Mouse (Mus musculus): ENCODE measurements around the gene 9230102O04Rik. TPM values are rescaled to one million over a fixed set of nuclear protein-coding genes. Genes with fewer than 3 reads are reported as not detected.

Gene 9230102O04Rik
- total and polyA plus RNA-seq, 2 experiments from 2014 or later = not detected

DNA sequence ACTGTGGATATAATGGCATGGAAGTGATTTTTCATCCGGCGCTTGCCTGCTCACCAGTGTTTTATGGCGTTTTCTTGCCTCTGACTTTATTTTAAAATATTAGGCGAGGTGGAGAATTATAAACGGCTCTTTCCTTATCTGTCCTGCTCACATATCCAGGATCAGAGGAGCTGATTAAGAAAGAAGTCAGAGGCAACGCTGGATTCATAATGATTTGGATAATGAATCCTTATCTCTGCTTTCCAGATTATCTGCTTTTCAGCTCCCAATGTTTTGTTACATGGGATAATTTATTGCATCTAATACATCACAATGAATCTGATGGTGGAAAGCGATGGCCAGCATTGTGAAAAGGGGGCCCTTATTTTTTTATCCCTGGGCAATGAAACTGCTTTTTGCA lies 3.2 kb upstream of the 9230102O04Rik start:
- no peak overlapping the region for H3K9ac ChIP-seq
- no peak for TF ChIP-seq CTCF (IDR thresholded peaks at IDR 0.05; ENCODE audit: low read depth)
- 5% methylated on average over 7 of the region's 7 CpGs for WGBS
- H3K4me3 ChIP-seq (ENCODE audit: low read depth, low read length) = no peak overlapping the region
- H3K36me3 ChIP-seq (ENCODE audit: insufficient read depth) = no peaks in the 10 kb centered on the region
- no peak overlapping the region for H3K4me2 ChIP-seq (ENCODE audit: low read depth)
- no peak for ATAC-seq
- H3K27ac ChIP-seq (ENCODE audit: low read depth, low read length) = no peak overlapping the region
- no peaks in the 10 kb centered on the region for H3K9me3 ChIP-seq (ENCODE audit: low read length)
- peaks cover 91% of the 10 kb centered on the region for H3K27me3 ChIP-seq (ENCODE audit: insufficient read depth, low read length)
- no peaks in the 10 kb centered on the region for H3K4me1 ChIP-seq (ENCODE audit: insufficient read depth)
- peak; percentile 44 for DNase-seq

DNA sequence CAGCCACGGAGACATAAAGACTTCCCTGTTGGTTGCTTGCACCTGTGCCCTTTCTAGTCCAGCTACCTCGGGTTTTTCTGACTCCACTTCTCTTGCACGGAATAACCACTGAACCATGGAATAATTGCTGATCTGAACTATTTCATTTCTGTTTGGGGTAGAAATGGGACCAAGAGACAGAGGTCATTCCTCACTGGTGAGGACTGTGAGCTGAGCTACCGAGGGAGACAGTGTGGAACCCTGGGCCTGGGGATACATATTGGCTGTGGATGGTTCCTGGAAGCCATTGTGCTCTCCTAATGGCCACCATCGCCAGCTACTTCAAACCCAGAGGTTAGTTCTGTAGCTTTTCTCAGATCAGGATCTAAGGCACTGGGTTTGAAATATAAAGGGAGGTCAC lies 1.6 kb upstream of the 9230102O04Rik start:
- ATAC-seq (no peak), DNase-seq (no peak)
- Histone ChIP-seq H3K36me3 (ENCODE audit: insufficient read depth) (no peaks in the 10 kb centered on the region), H3K4me3 (ENCODE audit: low read depth, low read length) (no peak overlapping the region), H3K27ac (ENCODE audit: low read depth, low read length) (no peak overlapping the region), H3K4me2 (ENCODE audit: low read depth) (no peak overlapping the region), H3K9me3 (ENCODE audit: low read length) (no peaks in the 10 kb centered on the region), H3K9ac (no peak overlapping the region), H3K27me3 (ENCODE audit: insufficient read depth, low read length) (peaks cover 89% of the 10 kb centered on the region), H3K4me1 (ENCODE audit: insufficient read depth) (no peaks in the 10 kb centered on the region)
- under 1% methylated on average over 5 of the region's 5 CpGs for WGBS
- TF ChIP-seq CTCF (IDR thresholded peaks at IDR 0.05; ENCODE audit: low read depth) = no peak

GRCm38 (mm10) chr2:9890251-9890650 lies 911 bp upstream of the 9230102O04Rik start:
- ATAC-seq = no peak
- Histone ChIP-seq H3K4me2 (ENCODE audit: low read depth) (no peak overlapping the region), H3K36me3 (ENCODE audit: insufficient read depth) (no peaks in the 10 kb centered on the region), H3K9ac (no peak overlapping the region), H3K4me3 (ENCODE audit: low read depth, low read length) (no peak overlapping the region), H3K27ac (ENCODE audit: low read depth, low read length) (no peak overlapping the region), H3K4me1 (ENCODE audit: insufficient read depth) (no peaks in the 10 kb centered on the region), H3K9me3 (ENCODE audit: low read length) (no peaks in the 10 kb centered on the region), H3K27me3 (ENCODE audit: insufficient read depth, low read length) (peaks cover 89% of the 10 kb centered on the region)
- no peak for DNase-seq
- 4% methylated on average over 8 of the region's 8 CpGs for WGBS
- no peak for TF ChIP-seq CTCF (IDR thresholded peaks at IDR 0.05; ENCODE audit: low read depth)

- no peak for DNase-seq
- no peak for ATAC-seq
- Histone ChIP-seq H3K9me3 (ENCODE audit: low read length) (no peaks in the 10 kb centered on the region), H3K27ac (ENCODE audit: low read depth, low read length) (no peak within 1 kb of the TSS), H3K9ac (no peak within 1 kb of the TSS), H3K4me1 (ENCODE audit: insufficient read depth) (no peaks in the 10 kb centered on the region), H3K4me2 (ENCODE audit: low read depth) (no peak within 1 kb of the TSS), H3K4me3 (ENCODE audit: low read depth, low read length) (no peak within 1 kb of the TSS), H3K36me3 (ENCODE audit: insufficient read depth) (no peaks in the 10 kb centered on the region), H3K27me3 (ENCODE audit: insufficient read depth, low read length) (peaks cover 86% of the 10 kb centered on the region)
- 3% methylated on average over 23 of the region's 23 CpGs for WGBS
- no peak for TF ChIP-seq CTCF (IDR thresholded peaks at IDR 0.05; ENCODE audit: low read depth)
Observed at GRCm38 (mm10) chr2:9889651-9890183, 377 bp upstream of the 9230102O04Rik start, which contains the start of gene Gata3. Gata3 (minus strand) TSS chr2:9890034.

DNA sequence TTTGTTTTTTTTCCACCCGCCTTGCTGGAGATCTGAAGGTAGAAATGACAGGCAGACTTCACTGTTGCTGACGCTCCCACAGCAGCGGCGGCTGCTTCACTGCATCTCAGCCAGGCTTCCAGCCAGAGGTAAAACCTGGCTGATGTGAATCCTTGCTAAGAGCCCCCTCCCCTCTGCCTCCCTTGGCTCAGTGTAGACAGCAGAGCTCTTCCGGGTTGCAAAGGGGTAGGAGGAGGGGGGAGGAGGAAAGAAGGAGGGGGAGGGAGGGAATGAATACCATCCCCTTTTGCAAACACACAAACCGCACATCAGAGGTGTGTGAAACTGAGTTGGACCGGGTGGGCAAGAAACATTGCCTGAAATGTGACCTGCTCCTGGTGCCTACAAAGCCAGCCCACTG lies 1.7 kb downstream of the 9230102O04Rik start:
- peaks cover 70% of the 10 kb centered on the region for H3K27me3 ChIP-seq (ENCODE audit: insufficient read depth, low read length)
- no peaks in the 10 kb centered on the region for H3K4me1 ChIP-seq (ENCODE audit: insufficient read depth)
- H3K4me2 ChIP-seq (ENCODE audit: low read depth) = no peak overlapping the region
- no peak for TF ChIP-seq CTCF (IDR thresholded peaks at IDR 0.05; ENCODE audit: low read depth)
- H3K9ac ChIP-seq = no peak overlapping the region
- no peaks in the 10 kb centered on the region for H3K36me3 ChIP-seq (ENCODE audit: insufficient read depth)
- no peak overlapping the region for H3K27ac ChIP-seq (ENCODE audit: low read depth, low read length)
- DNase-seq (no peak), ATAC-seq (no peak)
- no peak overlapping the region for H3K4me3 ChIP-seq (ENCODE audit: low read depth, low read length)
- 1% methylated on average over 7 of the region's 7 CpGs for WGBS
- no peaks in the 10 kb centered on the region for H3K9me3 ChIP-seq (ENCODE audit: low read length)

- ATAC-seq (no peak), DNase-seq (peak; percentile 17)
- Histone ChIP-seq H3K27ac (ENCODE audit: low read depth, low read length) (no peak overlapping the region), H3K4me3 (ENCODE audit: low read depth, low read length) (no peak overlapping the region), H3K9me3 (ENCODE audit: low read length) (no peaks in the 10 kb centered on the region), H3K36me3 (ENCODE audit: insufficient read depth) (no peaks in the 10 kb centered on the region), H3K27me3 (ENCODE audit: insufficient read depth, low read length) (peaks cover 70% of the 10 kb centered on the region), H3K4me2 (ENCODE audit: low read depth) (no peak overlapping the region), H3K4me1 (ENCODE audit: insufficient read depth) (no peaks in the 10 kb centered on the region), H3K9ac (no peak overlapping the region)
- WGBS = 4% methylated on average over 7 of the region's 7 CpGs
- no peak for TF ChIP-seq CTCF (IDR thresholded peaks at IDR 0.05; ENCODE audit: low read depth)
Observed at GRCm38 (mm10) chr2:9886921-9887610, 2.3 kb downstream of the 9230102O04Rik start.

DNA sequence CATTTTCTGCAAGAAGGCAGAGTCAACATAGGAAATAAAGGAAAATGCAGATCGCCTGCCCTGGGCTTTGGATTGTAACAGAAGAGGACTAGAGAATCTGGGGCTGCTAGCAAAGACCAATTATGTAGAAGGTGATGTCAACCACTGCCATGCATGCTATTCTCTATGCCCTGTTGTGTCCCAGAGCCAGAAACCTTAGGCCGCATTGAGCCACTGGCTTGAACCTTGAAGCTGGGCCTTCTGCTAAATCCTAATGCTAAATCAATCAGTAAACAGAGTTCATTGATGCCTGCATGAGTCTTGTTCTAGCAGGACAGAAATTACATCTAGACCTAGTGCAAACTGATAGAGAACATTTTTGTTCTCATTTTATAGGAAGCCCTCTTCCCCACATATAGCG lies 3.3 kb downstream of the 9230102O04Rik start:
- Histone ChIP-seq H3K36me3 (ENCODE audit: insufficient read depth) (no peaks in the 10 kb centered on the region), H3K27me3 (ENCODE audit: insufficient read depth, low read length) (peaks cover 73% of the 10 kb centered on the region), H3K9ac (no peak overlapping the region), H3K27ac (ENCODE audit: low read depth, low read length) (no peak overlapping the region), H3K4me2 (ENCODE audit: low read depth) (no peak overlapping the region), H3K4me1 (ENCODE audit: insufficient read depth) (no peaks in the 10 kb centered on the region), H3K4me3 (ENCODE audit: low read depth, low read length) (no peak overlapping the region), H3K9me3 (ENCODE audit: low read length) (no peaks in the 10 kb centered on the region)
- DNase-seq = no peak
- TF ChIP-seq CTCF (IDR thresholded peaks at IDR 0.05; ENCODE audit: low read depth) = no peak
- ATAC-seq = no peak
- 11% methylated on average over 3 of the region's 3 CpGs for WGBS
